ENCODE assay signal across 8 mouse cellular contexts in genomic region chr3:153912546-153913509, GRCm38 (mm10). TPM values are rescaled to one million over a fixed set of nuclear protein-coding genes. Genes with fewer than 3 reads are reported as not detected.
DNase-seq lines count a peak whose midpoint lies in the region; ATAC-seq and TF ChIP-seq lines count a peak whose summit lies in the region.

Gene Rabggtb, minus strand, starts transcription at chr3:153913009.

- WGBS in cerebellum, adult 2 months: under 1% methylated on average over 65 of the region's 65 CpGs
- WGBS in lung, embryonic 16.5 days: under 1% methylated on average over 65 of the region's 65 CpGs

- H3K9ac ChIP-seq in lung, embryonic 16.5 days (ENCODE audit: low read length): peak within 1 kb of the TSS; percentile 98

- H3K4me2 ChIP-seq in lung, embryonic 16.5 days (ENCODE audit: low read depth, low read length): peak within 1 kb of the TSS; percentile 85

- peak within 1 kb of the TSS; percentile 97 for H3K4me3 ChIP-seq in G1E (ENCODE audit: low read depth, low read length)
- peak within 1 kb of the TSS; percentile 80 for H3K4me3 ChIP-seq in cerebellum, adult 2 months (replicated peaks; ENCODE audit: insufficient read depth, low read depth, low read length)
- H3K4me3 ChIP-seq in lung, embryonic 16.5 days (ENCODE audit: low read length): peak within 1 kb of the TSS; percentile 89

- peak within 1 kb of the TSS; percentile 92 for H3K27ac ChIP-seq in cerebellum, adult 2 months (ENCODE audit: insufficient read depth, low read length)
- H3K27ac ChIP-seq in lung, embryonic 16.5 days (ENCODE audit: low read length): peak within 1 kb of the TSS; percentile 90

- peaks cover 38% of the 10 kb centered on the region for H3K36me3 ChIP-seq in G1E (replicated peaks)
- H3K36me3 ChIP-seq in lung, embryonic 16.5 days (ENCODE audit: control insufficient read depth, insufficient read depth, low read length): peaks cover 30% of the 10 kb centered on the region

- H3K9me3 ChIP-seq in G1E (replicated peaks): no peaks in the 10 kb centered on the region
- H3K9me3 ChIP-seq in lung, embryonic 16.5 days (ENCODE audit: control insufficient read depth, low read length): no peaks in the 10 kb centered on the region

- TF ChIP-seq POLR2A in cerebellum, adult 2 months (IDR thresholded peaks at IDR 0.05; ENCODE audit: borderline replicate concordance, insufficient read depth, low read length): peak; percentile 97

- peak; percentile 75 for DNase-seq in G1E (ENCODE audit: low spot score)
- DNase-seq in cerebellum, adult 2 months: peak; percentile 96 to 97
- peak; percentile 93 for DNase-seq in forelimb bud, embryonic 11.5 days (ENCODE audit: low read depth, low spot score)
- DNase-seq in layer of hippocampus, adult 9-10 months (ENCODE audit: low spot score): peak; percentile 75
- peak; percentile 93 for DNase-seq in ovary, postnatal 10 days (ENCODE audit: low spot score)
- DNase-seq in thymus, postnatal 10 days (ENCODE audit: low spot score in 2 of 2): peak; percentile 91 to 93

- no peaks in the 10 kb centered on the region for H3K27me3 ChIP-seq in G1E (ENCODE audit: insufficient read depth, low read length)
- no peaks in the 10 kb centered on the region for H3K27me3 ChIP-seq in cerebellum, adult 2 months (ENCODE audit: control insufficient read depth, insufficient read depth, low read length)
- no peaks in the 10 kb centered on the region for H3K27me3 ChIP-seq in lung, embryonic 16.5 days (ENCODE audit: control insufficient read depth, insufficient read depth, low read depth, low read length)

- no peak for TF ChIP-seq CTCF in G1E (IDR thresholded peaks at IDR 0.05; ENCODE audit: low read depth, low read length)
- TF ChIP-seq CTCF in cerebellum, adult 2 months (IDR thresholded peaks at IDR 0.05; ENCODE audit: borderline replicate concordance, insufficient read depth, low read depth, low read length): no peak

- H3K4me1 ChIP-seq in G1E (ENCODE audit: insufficient read depth, low read depth, low read length): peaks cover 37% of the 10 kb centered on the region
- peaks cover 3% of the 10 kb centered on the region; the same call in 1 of the 2 replicates for H3K4me1 ChIP-seq in cerebellum, adult 2 months (ENCODE audit: control insufficient read depth, insufficient read depth, low read length)
- peaks cover 24% of the 10 kb centered on the region for H3K4me1 ChIP-seq in lung, embryonic 16.5 days (replicated peaks; ENCODE audit: control insufficient read depth, insufficient read depth, low read length)

- ATAC-seq in G1E (ENCODE audit: extremely low read depth, insufficient number of reproducible peaks, low FRiP score, poor library complexity, severe bottlenecking): peak; percentile 77
- ATAC-seq in hematopoietic stem cell, adult 5-6 weeks (replicated peaks in 1 of 2; ENCODE audit: insufficient read depth in 1 of 2, low FRiP score in 2 of 2, low TSS enrichment in 1 of 2, low read depth in 1 of 2, poor library complexity in 2 of 2, severe bottlenecking in 2 of 2): peak; percentile 90 to 93
- peak; percentile 98 for ATAC-seq in lung, embryonic 16.5 days (ENCODE audit: low read depth)

RNA-seq across cellular contexts. Expression of gene Rabggtb, which starts in this region (rescaled TPM):
- total RNA-seq in G1E (2014; fragmentation: Nextera tagmentation) (147 and 179 TPM in 2 replicates), G1E (2017) (227 and 242 TPM in 2 replicates)
- 26.7 and 30.3 TPM in 2 replicates for polyA plus RNA-seq in G1E (2012)
- 89.2 and 95.7 TPM in 2 replicates for polyA plus RNA-seq in cerebellum, adult 2 months (2012; rRNA removed)
- 138 and 151 TPM in 2 replicates for total RNA-seq in hematopoietic stem cell, adult 5-6 weeks (2017)
- 45.7 and 46.4 TPM in 2 replicates for polyA plus RNA-seq in lung, embryonic 16.5 days (2015; fragmentation: Nextera tagmentation; extraction: Ambion mirVana)

Comparison
In these comparisons a context has a peak if more than half of its experiments do, and no peak if none do; other contexts are left out.
1. Peak in every context shown above with its lines: DNase-seq, ATAC-seq, H3K4me3 ChIP-seq and H3K27ac ChIP-seq.